Mouse (Mus musculus) adrenal gland, adult 18-20 months (tissue): ENCODE measurements around the gene Eral1. TPM values are rescaled to one million over a fixed set of nuclear protein-coding genes. Genes with fewer than 3 reads are reported as not detected.
"Not testable (repeated sequence)": the region's sequence is repeated elsewhere in the genome, so short reads cannot be mapped to it uniquely, and the experiment has no call there.

Source experiments
- DNase-seq, 2 experiments: peaks; one replicate each; pipeline ENCODE4 v3.0.0; 2021 to 2022; ENCODE audit warnings: low spot score in 2 of 2
- total RNA-seq, 2 experiments: library from RNA; stranded (reverse); gene quantifications; 1 replicate in 1 of 2; 2 replicates in 1 of 2; pipeline ENCODE4 v1.2.3; 2021

Eral1 gene
- total RNA-seq, 2 experiments from 2014 or later, result 27.8 to 31.7 TPM

GRCm38 (mm10) chr11:78094137-78094503, 13.9 kb upstream of the Eral1 start:
- DNase-seq, result peak in 1 of 2 experiments; percentile 14

GRCm38 (mm10) chr11:78087756-78088281, 7.6 kb upstream of the Eral1 start:
- DNase-seq, result no peak

- DNase-seq, result no peak
These were observed 6.8 kb upstream of the Eral1 start for GRCm38 (mm10) chr11:78086925-78087479.

GRCm38 (mm10) chr11:78083595-78083994, 3.4 kb upstream of the Eral1 start:
- no peak for DNase-seq

- no peak for DNase-seq
These were observed 5.5 kb downstream of the Eral1 start for GRCm38 (mm10) chr11:78074666-78075065.

- DNase-seq, result no peak
These were observed 5.9 kb downstream of the Eral1 start for GRCm38 (mm10) chr11:78074277-78074652.

GRCm38 (mm10) chr11:78073577-78074276, 6.5 kb downstream of the Eral1 start:
- no peak for DNase-seq

- DNase-seq, result no peak
These were observed 7.6 kb downstream of the Eral1 start for GRCm38 (mm10) chr11:78072425-78073130.

GRCm38 (mm10) chr11:78071938-78072337, 8.2 kb downstream of the Eral1 start:
- no peak for DNase-seq

GRCm38 (mm10) chr11:78069646-78070045, 10.5 kb downstream of the Eral1 start:
- DNase-seq, result no peak

GRCm38 (mm10) chr11:78069130-78069529, 11.1 kb downstream of the Eral1 start:
- no peak for DNase-seq

- DNase-seq, result no peak
These were observed 12.6 kb downstream of the Eral1 start for GRCm38 (mm10) chr11:78067566-78067965.

GRCm38 (mm10) chr11:78066641-78067040, 13.5 kb downstream of the Eral1 start:
- DNase-seq, result no peak

- DNase-seq, result no peak
These were observed 14.3 kb downstream of the Eral1 start for GRCm38 (mm10) chr11:78065906-78066305.

GRCm38 (mm10) chr11:78062563-78062962, 17.6 kb downstream of the Eral1 start:
- no peak for DNase-seq

GRCm38 (mm10) chr11:78059833-78060757, 20.1 kb downstream of the Eral1 start:
- DNase-seq, result peak; percentile 62 to 67

GRCm38 (mm10) chr11:78056946-78057345, 23.2 kb downstream of the Eral1 start:
- DNase-seq, result no peak

- no peak for DNase-seq
These were observed 27.1 kb downstream of the Eral1 start for GRCm38 (mm10) chr11:78053078-78053477.

- DNase-seq, result not testable (repeated sequence)
These were observed 31.5 kb downstream of the Eral1 start for GRCm38 (mm10) chr11:78048637-78049036.

GRCm38 (mm10) chr11:78044758-78045251, 35.4 kb downstream of the Eral1 start:
- DNase-seq, result peak; percentile 71 to 72
